Mouse (Mus musculus): ENCODE data around the gene Engase. TPM values are rescaled to one million over a fixed set of nuclear protein-coding genes. Genes with fewer than 3 reads are reported as not detected.
A peak's percentile ranks its signal among the peaks of the same experiment; 100 is the strongest.

Gene Engase
- polyA plus RNA-seq, 1 experiment from 2014 or later: 9.4 TPM

GRCm38 (mm10) chr11:118511851-118512250 is 35.2 kb downstream of the Engase start:
- Histone ChIP-seq H3K27me3 (peaks cover 12% of the 10 kb centered on the region), H3K36me3 (no peaks in the 10 kb centered on the region), H3K27ac (no peak overlapping the region), H3K4me1 (replicated peaks) (peaks cover 23% of the 10 kb centered on the region), H3K9ac (replicated peaks) (peak overlapping the region; percentile 56), H3K4me3 (replicated peaks) (no peak overlapping the region), H3K9me3 (no peaks in the 10 kb centered on the region), H3K4me2 (no peak overlapping the region)
- ATAC-seq (ENCODE audit: insufficient number of reproducible peaks, insufficient read depth, low FRiP score, low TSS enrichment, low read depth): no peak
- 65% methylated on average over 6 of the region's 6 CpGs for WGBS

GRCm38 (mm10) chr11:118512257-118512910 is 35.8 kb downstream of the Engase start:
- Histone ChIP-seq H3K27ac (peak overlapping the region; percentile 25; the same call in 1 of the 2 replicates), H3K9me3 (no peaks in the 10 kb centered on the region), H3K4me1 (replicated peaks) (peaks cover 25% of the 10 kb centered on the region), H3K9ac (replicated peaks) (peak overlapping the region; percentile 56), H3K4me3 (replicated peaks) (no peak overlapping the region), H3K4me2 (no peak overlapping the region), H3K27me3 (peaks cover 11% of the 10 kb centered on the region), H3K36me3 (no peaks in the 10 kb centered on the region)
- ATAC-seq (ENCODE audit: insufficient number of reproducible peaks, insufficient read depth, low FRiP score, low TSS enrichment, low read depth): peak; percentile 66
- WGBS: 45% methylated on average over 15 of the region's 15 CpGs

GRCm38 (mm10) chr11:118517924-118518323 is 41.3 kb downstream of the Engase start:
- Histone ChIP-seq H3K36me3 (no peaks in the 10 kb centered on the region), H3K9me3 (no peaks in the 10 kb centered on the region), H3K27ac (no peak overlapping the region), H3K4me3 (replicated peaks) (no peak overlapping the region), H3K4me2 (no peak overlapping the region), H3K9ac (replicated peaks) (no peak overlapping the region), H3K27me3 (peaks cover 9% of the 10 kb centered on the region), H3K4me1 (replicated peaks) (peaks cover 11% of the 10 kb centered on the region)
- no peak for ATAC-seq (ENCODE audit: insufficient number of reproducible peaks, insufficient read depth, low FRiP score, low TSS enrichment, low read depth)
- 80% methylated on average over 7 of the region's 7 CpGs for WGBS

- Histone ChIP-seq H3K4me1 (replicated peaks) (peaks cover 6% of the 10 kb centered on the region; the same call in 1 of the 2 replicates), H3K36me3 (no peaks in the 10 kb centered on the region), H3K27ac (no peak overlapping the region), H3K9me3 (no peaks in the 10 kb centered on the region), H3K27me3 (peaks cover 15% of the 10 kb centered on the region), H3K4me2 (no peak overlapping the region), H3K9ac (replicated peaks) (no peak overlapping the region), H3K4me3 (replicated peaks) (no peak overlapping the region)
- WGBS: 68% methylated on average over 7 of the region's 7 CpGs
- ATAC-seq (ENCODE audit: insufficient number of reproducible peaks, insufficient read depth, low FRiP score, low TSS enrichment, low read depth): no peak
These were observed 42.1 kb downstream of the Engase start for GRCm38 (mm10) chr11:118518743-118519142.

GRCm38 (mm10) chr11:118520251-118520650 is 43.6 kb downstream of the Engase start:
- Histone ChIP-seq H3K9ac (replicated peaks) (no peak overlapping the region), H3K4me2 (no peak overlapping the region), H3K36me3 (no peaks in the 10 kb centered on the region), H3K27ac (no peak overlapping the region), H3K4me3 (replicated peaks) (no peak overlapping the region), H3K4me1 (replicated peaks) (0 out of 2 replicates have a peak, but pooled peaks cover 6% of the 10 kb centered on the region), H3K27me3 (peaks cover 21% of the 10 kb centered on the region), H3K9me3 (no peaks in the 10 kb centered on the region)
- 52% methylated on average over 5 of the region's 5 CpGs for WGBS
- no peak for ATAC-seq (ENCODE audit: insufficient number of reproducible peaks, insufficient read depth, low FRiP score, low TSS enrichment, low read depth)

GRCm38 (mm10) chr11:118520932-118521331 is 44.3 kb downstream of the Engase start:
- H3K27me3 ChIP-seq: peaks cover 26% of the 10 kb centered on the region
- no peak overlapping the region for H3K4me2 ChIP-seq
- no peak overlapping the region for H3K4me3 ChIP-seq (replicated peaks)
- H3K27ac ChIP-seq: no peak overlapping the region
- no peak for ATAC-seq (ENCODE audit: insufficient number of reproducible peaks, insufficient read depth, low FRiP score, low TSS enrichment, low read depth)
- 0 out of 2 replicates have a peak, but pooled peaks cover 6% of the 10 kb centered on the region for H3K4me1 ChIP-seq (replicated peaks)
- no peaks in the 10 kb centered on the region for H3K9me3 ChIP-seq
- H3K9ac ChIP-seq (replicated peaks): no peak overlapping the region
- H3K36me3 ChIP-seq: no peaks in the 10 kb centered on the region
- 87% methylated on average over 2 of the region's 2 CpGs for WGBS

GRCm38 (mm10) chr11:118523496-118524145 is 47.0 kb downstream of the Engase start:
- Histone ChIP-seq H3K4me2 (no peak overlapping the region), H3K36me3 (no peaks in the 10 kb centered on the region), H3K9me3 (no peaks in the 10 kb centered on the region), H3K4me3 (replicated peaks) (no peak overlapping the region), H3K4me1 (replicated peaks) (no peaks in the 10 kb centered on the region), H3K9ac (replicated peaks) (no peak overlapping the region), H3K27ac (no peak overlapping the region), H3K27me3 (peaks cover 28% of the 10 kb centered on the region)
- ATAC-seq (ENCODE audit: insufficient number of reproducible peaks, insufficient read depth, low FRiP score, low TSS enrichment, low read depth): no peak
- WGBS: 78% methylated on average over 4 of the region's 4 CpGs

GRCm38 (mm10) chr11:118525059-118525458 is 48.4 kb downstream of the Engase start:
- no peak overlapping the region for H3K4me2 ChIP-seq
- 0 out of 2 replicates have a peak, but pooled peaks cover 5% of the 10 kb centered on the region for H3K4me1 ChIP-seq (replicated peaks)
- peaks cover 28% of the 10 kb centered on the region for H3K27me3 ChIP-seq
- H3K9me3 ChIP-seq: no peaks in the 10 kb centered on the region
- ATAC-seq (ENCODE audit: insufficient number of reproducible peaks, insufficient read depth, low FRiP score, low TSS enrichment, low read depth): no peak
- H3K36me3 ChIP-seq: no peaks in the 10 kb centered on the region
- WGBS: 34% methylated on average over 11 of the region's 11 CpGs
- no peak overlapping the region for H3K9ac ChIP-seq (replicated peaks)
- H3K4me3 ChIP-seq (replicated peaks): no peak overlapping the region
- H3K27ac ChIP-seq: no peak overlapping the region

GRCm38 (mm10) chr11:118528761-118529160 is 52.1 kb downstream of the Engase start:
- no peaks in the 10 kb centered on the region for H3K9me3 ChIP-seq
- H3K4me2 ChIP-seq: no peak overlapping the region
- no peak overlapping the region for H3K4me3 ChIP-seq (replicated peaks)
- no peaks in the 10 kb centered on the region for H3K36me3 ChIP-seq
- ATAC-seq (ENCODE audit: insufficient number of reproducible peaks, insufficient read depth, low FRiP score, low TSS enrichment, low read depth): no peak
- no peak overlapping the region for H3K9ac ChIP-seq (replicated peaks)
- peaks cover 36% of the 10 kb centered on the region for H3K27me3 ChIP-seq
- H3K27ac ChIP-seq: no peak overlapping the region
- 89% methylated on average over 9 of the region's 9 CpGs for WGBS
- H3K4me1 ChIP-seq (replicated peaks): peaks cover 7% of the 10 kb centered on the region; the same call in 1 of the 2 replicates

- no peak overlapping the region for H3K27ac ChIP-seq
- H3K36me3 ChIP-seq: no peaks in the 10 kb centered on the region
- WGBS: 73% methylated on average over 8 of the region's 8 CpGs
- H3K9ac ChIP-seq (replicated peaks): no peak overlapping the region
- no peak for ATAC-seq (ENCODE audit: insufficient number of reproducible peaks, insufficient read depth, low FRiP score, low TSS enrichment, low read depth)
- H3K4me1 ChIP-seq (replicated peaks): peaks cover 18% of the 10 kb centered on the region
- no peak overlapping the region for H3K4me2 ChIP-seq
- H3K4me3 ChIP-seq (replicated peaks): no peak overlapping the region
- H3K9me3 ChIP-seq: no peaks in the 10 kb centered on the region
- H3K27me3 ChIP-seq: peaks cover 31% of the 10 kb centered on the region
These were observed 53.7 kb downstream of the Engase start for GRCm38 (mm10) chr11:118530313-118530712.

- no peak overlapping the region for H3K9ac ChIP-seq (replicated peaks)
- no peaks in the 10 kb centered on the region for H3K36me3 ChIP-seq
- H3K4me1 ChIP-seq (replicated peaks): peaks cover 18% of the 10 kb centered on the region
- peaks cover 20% of the 10 kb centered on the region for H3K27me3 ChIP-seq
- H3K4me3 ChIP-seq (replicated peaks): no peak overlapping the region
- H3K4me2 ChIP-seq: no peak overlapping the region
- WGBS: 20% methylated on average over 18 of the region's 18 CpGs
- H3K27ac ChIP-seq: no peak overlapping the region
- ATAC-seq (ENCODE audit: insufficient number of reproducible peaks, insufficient read depth, low FRiP score, low TSS enrichment, low read depth): no peak; the same call in 1 of the 2 replicates
- H3K9me3 ChIP-seq: no peaks in the 10 kb centered on the region
These were observed 57.9 kb downstream of the Engase start for GRCm38 (mm10) chr11:118534382-118535092.

All from limb, embryonic 12.5 days (tissue).